Mouse (Mus musculus) MEL (cell line): ENCODE measurements around the gene Arnt2.

Experiments
- BHLHE40 ChIP-seq: IDR thresholded peaks from 2 replicates; pipeline ENCODE4 v1.6.1; 2012; ENCODE audit warnings: low read depth, mild to moderate bottlenecking, inconsistent platforms, low read length, improper control_type of control experiment, borderline replicate concordance
- CHD1 ChIP-seq: IDR thresholded peaks from 2 replicates; pipeline ENCODE4 v1.6.1; 2012; ENCODE audit warnings: low read depth, mild to moderate bottlenecking, inconsistent platforms, low read length, improper control_type of control experiment
- CTCF ChIP-seq, 3 experiments: IDR thresholded peaks in 2 of 3; conservative IDR thresholded peaks in 1 of 3; 2 replicates each; pipeline ENCODE4 v1.5.1; 2011 to 2012; ENCODE audit warnings: low read length in 3 of 3, low read depth in 2 of 3, mild to moderate bottlenecking in 2 of 3, improper control_type of control experiment in 1 of 3, inconsistent platforms in 1 of 3, mixed read lengths in 1 of 3, moderate library complexity in 1 of 3; ENCODE audit not compliant: control insufficient read depth in 1 of 3, insufficient read depth in 1 of 3, poor library complexity in 1 of 3, severe bottlenecking in 1 of 3
- E2F4 ChIP-seq: IDR thresholded peaks from 2 replicates; pipeline ENCODE4 v1.6.1; 2011; ENCODE audit warnings: low read depth, low read length, improper control_type of control experiment, borderline replicate concordance
- ELF1 ChIP-seq: IDR thresholded peaks from 2 replicates; pipeline ENCODE4 v1.6.1; 2014; ENCODE audit warnings: low read depth, mild to moderate bottlenecking, inconsistent platforms, low read length, improper control_type of control experiment, moderate library complexity
- GABPA ChIP-seq: IDR thresholded peaks from 2 replicates; pipeline ENCODE4 v1.6.1; 2012; ENCODE audit warnings: low read depth, mild to moderate bottlenecking, inconsistent platforms, low read length, improper control_type of control experiment, moderate library complexity
- MAX ChIP-seq: IDR thresholded peaks from 2 replicates; pipeline ENCODE4 v1.6.1; 2011; ENCODE audit warnings: low read length, improper control_type of control experiment
- MYB ChIP-seq: IDR thresholded peaks from 2 replicates; pipeline ENCODE4 v1.6.1; 2011; ENCODE audit warnings: mild to moderate bottlenecking, low read depth, low read length, improper control_type of control experiment
- NRF1 ChIP-seq: IDR thresholded peaks from 2 replicates; pipeline ENCODE4 v1.6.1; 2014; ENCODE audit warnings: low read depth, mild to moderate bottlenecking, inconsistent platforms, low read length, improper control_type of control experiment, moderate library complexity; ENCODE audit not compliant: poor library complexity, insufficient read depth, severe bottlenecking
- POLR2A ChIP-seq, 2 experiments: IDR thresholded peaks; 2 replicates each; pipeline ENCODE4 v1.6.1; 2011 to 2012; ENCODE audit warnings: low read length in 2 of 2, mild to moderate bottlenecking in 2 of 2, control low read depth in 1 of 2, improper control_type of control experiment in 1 of 2, low read depth in 1 of 2, moderate library complexity in 1 of 2; ENCODE audit not compliant: control insufficient read depth in 1 of 2, insufficient read depth in 1 of 2, poor library complexity in 1 of 2
- POLR2AphosphoS2 ChIP-seq: IDR thresholded peaks from 2 replicates; pipeline ENCODE4 v1.6.1; 2011; ENCODE audit warnings: low read length, improper control_type of control experiment
- SIN3A ChIP-seq: IDR thresholded peaks from 2 replicates; pipeline ENCODE4 v1.6.1; 2012; ENCODE audit warnings: low read length, improper control_type of control experiment, inconsistent platforms
- TAL1 ChIP-seq: IDR thresholded peaks from 2 replicates; pipeline ENCODE4 v1.6.1; 2012; ENCODE audit warnings: mild to moderate bottlenecking, inconsistent platforms, low read length, moderate library complexity, mixed read lengths
- ZMIZ1 ChIP-seq: IDR thresholded peaks from 2 replicates; pipeline ENCODE4 v1.6.1; 2012; ENCODE audit warnings: low read depth, mild to moderate bottlenecking, inconsistent platforms, low read length, improper control_type of control experiment, moderate library complexity

DNA sequence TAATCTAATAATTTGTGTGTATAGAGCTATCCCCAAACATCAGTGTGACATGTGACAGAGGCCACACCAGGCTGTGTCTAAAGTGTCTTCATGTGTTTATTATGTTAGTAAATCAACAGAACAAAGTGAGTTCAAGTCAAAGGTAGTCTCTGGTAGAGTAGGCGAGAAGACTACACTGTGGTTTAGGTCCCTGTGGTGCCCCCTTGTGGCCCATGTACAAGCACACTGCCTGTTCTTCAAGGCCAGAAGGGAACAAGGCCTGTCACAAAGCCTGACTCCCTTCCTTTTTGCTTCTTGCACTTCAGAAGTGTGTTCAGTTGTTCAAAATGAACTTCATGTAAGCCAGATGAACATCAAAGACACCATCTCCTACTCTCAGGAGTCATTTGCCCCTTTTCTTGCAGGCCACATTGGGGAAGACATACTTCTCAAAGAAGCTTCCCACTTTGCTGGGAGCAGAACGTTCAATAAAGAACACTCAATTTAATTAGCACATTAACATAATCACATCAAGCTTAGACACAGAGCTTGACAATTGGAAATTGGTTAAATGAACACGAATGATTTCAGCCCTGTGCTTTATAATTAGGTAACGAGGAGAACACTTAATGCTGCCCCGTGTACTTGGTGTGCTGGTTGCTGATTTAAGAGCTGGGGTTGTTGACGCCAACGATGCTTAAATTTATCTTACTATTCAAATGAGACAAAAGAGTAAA is 14.9 kb upstream of the Arnt2 start:
- peak; percentile 12 to 25 (median 12); a peak in 2 of 6 replicates for TF ChIP-seq CTCF (IDR thresholded peaks at IDR 0.05 in 2 of 3, conservative IDR thresholded peaks at IDR 0.05 in 1 of 3; ENCODE audit: control insufficient read depth in 1 of 3, insufficient read depth in 1 of 3, low read depth in 2 of 3, low read length in 3 of 3, poor library complexity in 1 of 3, severe bottlenecking in 1 of 3)
- no peak for TF ChIP-seq CHD1
- no peak for TF ChIP-seq ELF1
- no peak for TF ChIP-seq POLR2A (IDR thresholded peaks at IDR 0.05; ENCODE audit: control insufficient read depth in 1 of 2, insufficient read depth in 1 of 2, low read depth in 1 of 2, low read length in 2 of 2, poor library complexity in 1 of 2)
- TF ChIP-seq NRF1 = no peak
- TF ChIP-seq MAX = no peak
- no peak for TF ChIP-seq E2F4
- no peak for TF ChIP-seq TAL1
- no peak for TF ChIP-seq POLR2AphosphoS2
- TF ChIP-seq MYB = no peak
- no peak for TF ChIP-seq ZMIZ1
- TF ChIP-seq GABPA = no peak
- no peak for TF ChIP-seq SIN3A
- TF ChIP-seq BHLHE40 = no peak
